Mouse (Mus musculus): ENCODE measurements around the gene Dctn3.
"Not testable (repeated sequence)": the region's sequence is repeated elsewhere in the genome, so short reads cannot be mapped to it uniquely, and the experiment has no call there.

The Dctn3 gene

GRCm38 (mm10) chr4:41698421-41699016 is 24.5 kb downstream of the Dctn3 start:
- not testable (repeated sequence) for DNase-seq (ENCODE audit: low read depth, low spot score)

- peak; percentile 41 for DNase-seq (ENCODE audit: low read depth, low spot score)
These were observed 25.8 kb downstream of the Dctn3 start, which contains the start of gene Cntfr for GRCm38 (mm10) chr4:41696930-41697841. Cntfr (minus strand) TSS chr4:41697089.

- not testable (repeated sequence) for DNase-seq (ENCODE audit: low read depth, low spot score)
These were observed 26.5 kb downstream of the Dctn3 start for GRCm38 (mm10) chr4:41696452-41696851.

GRCm38 (mm10) chr4:41695800-41696199 is 27.2 kb downstream of the Dctn3 start:
- not testable (repeated sequence) for DNase-seq (ENCODE audit: low read depth, low spot score)

- DNase-seq (ENCODE audit: low read depth, low spot score) = not testable (repeated sequence)
These were observed 29.5 kb downstream of the Dctn3 start for GRCm38 (mm10) chr4:41693511-41693910.

- DNase-seq (ENCODE audit: low read depth, low spot score) = not testable (repeated sequence)
These were observed 33.0 kb downstream of the Dctn3 start for GRCm38 (mm10) chr4:41690014-41690413.

- DNase-seq (ENCODE audit: low read depth, low spot score) = not testable (repeated sequence)
These were observed 34.4 kb downstream of the Dctn3 start for GRCm38 (mm10) chr4:41688562-41688961.

- not testable (repeated sequence) for DNase-seq (ENCODE audit: low read depth, low spot score)
These were observed 37.0 kb downstream of the Dctn3 start for GRCm38 (mm10) chr4:41685882-41686492.

- DNase-seq (ENCODE audit: low read depth, low spot score) = not testable (repeated sequence)
These were observed 38.0 kb downstream of the Dctn3 start for GRCm38 (mm10) chr4:41684931-41685453.

GRCm38 (mm10) chr4:41684131-41684930 is 38.6 kb downstream of the Dctn3 start:
- not testable (repeated sequence) for DNase-seq (ENCODE audit: low read depth, low spot score)

GRCm38 (mm10) chr4:41683303-41683702 is 39.7 kb downstream of the Dctn3 start:
- not testable (repeated sequence) for DNase-seq (ENCODE audit: low read depth, low spot score)

GRCm38 (mm10) chr4:41682789-41683188 is 40.2 kb downstream of the Dctn3 start:
- DNase-seq (ENCODE audit: low read depth, low spot score) = no peak

- no peak for DNase-seq (ENCODE audit: low read depth, low spot score)
These were observed 41.0 kb downstream of the Dctn3 start for GRCm38 (mm10) chr4:41681947-41682346.

- no peak for DNase-seq (ENCODE audit: low read depth, low spot score)
These were observed 41.8 kb downstream of the Dctn3 start for GRCm38 (mm10) chr4:41681176-41681575.

- no peak for DNase-seq (ENCODE audit: low read depth, low spot score)
These were observed 43.7 kb downstream of the Dctn3 start for GRCm38 (mm10) chr4:41679291-41679690.

GRCm38 (mm10) chr4:41678863-41679262 is 44.1 kb downstream of the Dctn3 start:
- DNase-seq (ENCODE audit: low read depth, low spot score) = no peak

GRCm38 (mm10) chr4:41677006-41677629 is 45.9 kb downstream of the Dctn3 start:
- DNase-seq (ENCODE audit: low read depth, low spot score) = no peak

GRCm38 (mm10) chr4:41676248-41677005 is 46.5 kb downstream of the Dctn3 start:
- no peak for DNase-seq (ENCODE audit: low read depth, low spot score)

- no peak for DNase-seq (ENCODE audit: low read depth, low spot score)
These were observed 49.8 kb downstream of the Dctn3 start for GRCm38 (mm10) chr4:41673186-41673585.

GRCm38 (mm10) chr4:41672522-41672963 is 50.4 kb downstream of the Dctn3 start:
- no peak for DNase-seq (ENCODE audit: low read depth, low spot score)

Measured in 3T3-L1 (cell line).